Mouse (Mus musculus): Measurements from ENCODE around the gene Stk24.

- TF ChIP-seq CTCF (IDR thresholded peaks at IDR 0.05) (no peak), POLR2A (IDR thresholded peaks at IDR 0.05; ENCODE audit: insufficient read depth, low read depth, low read length) (no peak)
These were observed 5.9 kb downstream of the Stk24 start for GRCm38 (mm10) chr14:121373901-121374300.
